Mouse (Mus musculus) hindbrain, embryonic 10.5 days (tissue): ENCODE results near the gene Ciao1. TPM values are rescaled to one million over a fixed set of nuclear protein-coding genes. Genes with fewer than 3 reads are reported as not detected.

Experiments used
- DNase-seq: peaks from one replicate; pipeline ENCODE4 v3.0.0-alpha.2; 2017; ENCODE audit warnings: low spot score
- H3K27ac ChIP-seq: fragments of 300-500 bp; sonication (generic); 2 replicates; pipeline ENCODE4 v1.5.1; 2016; ENCODE audit warnings: mild to moderate bottlenecking, moderate library complexity
- H3K27me3 ChIP-seq: fragments of 300-500 bp; sonication (generic); 2 replicates; pipeline ENCODE4 v1.6.1; 2016; ENCODE audit warnings: mild to moderate bottlenecking; ENCODE audit not compliant: poor library complexity, insufficient read depth, severe bottlenecking
- H3K36me3 ChIP-seq: fragments of 300-500 bp; sonication (generic); 2 replicates; pipeline ENCODE4 v1.6.1; 2016; ENCODE audit warnings: mild to moderate bottlenecking, moderate library complexity
- H3K4me1 ChIP-seq: fragments of 300-500 bp; sonication (generic); replicated peaks from 2 replicates; pipeline ENCODE4 v1.6.1; 2016; ENCODE audit warnings: mild to moderate bottlenecking
- H3K4me3 ChIP-seq: fragments of 300-500 bp; sonication (generic); 2 replicates; pipeline ENCODE4 v1.5.1; 2016; ENCODE audit warnings: mild to moderate bottlenecking, moderate library complexity
- H3K9me3 ChIP-seq: fragments of 300-500 bp; sonication (generic); 2 replicates; pipeline ENCODE4 v1.6.1; 2016; ENCODE audit warnings: mild to moderate bottlenecking, moderate library complexity
- WGBS: fragments of 180-500 bp; shearing (Covaris S2); methylation state at CpG from one replicate; pipeline ENCODE4 v1.1.7; 2016; 5-methylcytosine and 5-hydroxymethylcytosine counted together
- polyA plus RNA-seq: library from polyadenylated mRNA; unstranded; fragments of >200 nt; fragmentation: Nextera tagmentation; extraction: Ambion mirVana; gene quantifications from 2 replicates; pipeline ENCODE4 v1.2.1, GENCODE M21; 2016

Ciao1 gene
- polyA plus RNA-seq, 1 experiment from 2014 or later, result 53.2 TPM

DNA sequence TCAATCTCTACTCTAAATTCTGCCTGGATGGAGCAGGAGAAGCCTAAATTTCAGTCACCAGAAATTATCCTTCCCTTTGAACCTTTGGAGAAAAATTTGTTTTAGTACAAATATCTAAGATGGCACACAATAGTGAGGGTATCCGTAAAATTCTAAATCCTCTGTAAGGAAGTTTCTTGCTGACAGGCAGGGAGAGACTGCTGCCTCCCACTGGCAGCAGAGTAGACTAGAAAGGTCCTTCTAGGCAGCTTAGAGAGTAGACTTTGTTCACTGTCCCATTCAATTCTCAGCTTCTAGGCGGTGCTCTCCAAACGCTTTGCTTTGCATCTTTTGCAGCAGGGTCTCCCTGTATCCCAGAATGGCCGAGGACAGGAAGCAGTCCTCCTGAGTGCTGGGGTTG, 20.2 kb upstream of the Ciao1 start:
- no peak for DNase-seq
- H3K36me3 ChIP-seq, result peaks cover 6% of the 10 kb centered on the region; the same call in 1 of the 2 replicates
- WGBS, result 36% methylated on average over 4 of the region's 4 CpGs
- H3K9me3 ChIP-seq, result no peaks in the 10 kb centered on the region
- H3K4me3 ChIP-seq, result no peak overlapping the region
- H3K4me1 ChIP-seq, result peaks cover 15% of the 10 kb centered on the region
- no peaks in the 10 kb centered on the region for H3K27me3 ChIP-seq
- H3K27ac ChIP-seq, result no peak overlapping the region

DNA sequence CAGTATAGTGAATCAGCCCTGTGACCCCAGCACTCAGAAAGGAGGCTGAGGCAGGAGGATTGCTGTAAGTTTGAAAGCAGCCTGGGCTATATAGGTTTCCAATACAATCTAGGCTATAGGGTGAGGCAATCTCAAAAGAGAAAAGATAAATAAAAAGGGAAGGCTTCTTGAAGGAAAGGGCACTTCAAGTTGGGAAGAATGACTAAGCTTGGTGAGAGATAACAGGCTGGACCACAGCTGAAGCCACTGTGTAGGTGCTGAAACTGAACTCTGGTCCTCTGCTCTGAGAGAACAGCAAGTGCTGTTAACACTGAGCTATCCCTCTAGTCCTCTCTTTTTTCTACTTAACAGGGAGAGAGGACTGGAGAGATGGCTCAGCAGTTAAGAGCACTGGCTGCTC, 14.9 kb upstream of the Ciao1 start:
- Histone ChIP-seq H3K27ac (no peak overlapping the region), H3K27me3 (no peaks in the 10 kb centered on the region), H3K4me3 (no peak overlapping the region), H3K36me3 (peaks cover 28% of the 10 kb centered on the region), H3K9me3 (no peaks in the 10 kb centered on the region), H3K4me1 (no peaks in the 10 kb centered on the region)
- DNase-seq, result no peak

DNA sequence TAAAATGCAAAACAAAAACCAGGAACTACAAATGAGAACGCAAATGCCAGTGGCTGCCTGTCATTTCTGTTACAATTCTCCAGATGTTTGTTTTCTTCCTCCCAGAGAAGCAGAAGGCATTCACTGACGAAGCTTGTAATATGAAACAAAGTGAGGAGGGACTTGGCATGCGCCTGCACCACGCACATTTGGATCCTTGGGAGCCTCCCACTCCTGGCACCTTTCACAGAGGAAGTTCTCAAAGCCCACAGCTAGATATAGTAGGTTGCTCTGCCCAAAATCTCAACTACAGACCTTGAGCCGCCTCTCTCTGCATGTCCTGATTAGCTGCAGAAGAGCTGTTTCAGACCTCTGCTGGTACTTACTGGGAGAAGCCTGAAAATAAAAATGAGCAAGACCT, 11.7 kb upstream of the Ciao1 start:
- no peaks in the 10 kb centered on the region for H3K4me1 ChIP-seq
- 88% methylated on average over 5 of the region's 5 CpGs for WGBS
- H3K4me3 ChIP-seq, result no peak overlapping the region

DNA sequence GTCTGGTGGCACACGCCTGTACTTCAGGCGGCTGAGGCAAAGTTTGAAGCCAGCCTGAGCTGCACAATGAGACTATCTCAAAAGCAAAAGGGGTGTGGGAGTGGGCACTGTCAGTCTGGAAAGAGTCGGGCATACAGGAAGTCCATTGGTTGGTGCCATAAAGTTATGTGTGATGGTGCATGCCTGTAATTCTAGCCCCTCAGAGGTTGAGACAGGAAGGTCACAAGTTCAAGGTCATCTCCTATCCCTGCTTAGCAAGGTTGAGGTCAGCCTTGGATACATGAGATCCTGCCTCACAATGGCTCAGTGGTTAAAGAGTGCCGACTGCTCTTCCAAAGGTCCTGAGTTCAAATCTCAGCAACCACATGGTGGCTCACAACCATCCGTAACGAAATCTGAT, 7.7 kb upstream of the Ciao1 start:
- 0 out of 2 replicates have a peak, but pooled peaks cover 6% of the 10 kb centered on the region for H3K4me1 ChIP-seq
- no peak for DNase-seq
- 94% methylated on average over 6 of the region's 6 CpGs for WGBS
- no peak overlapping the region for H3K27ac ChIP-seq
- H3K4me3 ChIP-seq, result no peak overlapping the region
- H3K27me3 ChIP-seq, result no peaks in the 10 kb centered on the region
- H3K36me3 ChIP-seq, result peaks cover 58% of the 10 kb centered on the region
- H3K9me3 ChIP-seq, result no peaks in the 10 kb centered on the region

More for the DNA sequence above, 11.7 kb upstream of the Ciao1 start:
- Histone ChIP-seq H3K27me3 (no peaks in the 10 kb centered on the region), H3K36me3 (peaks cover 46% of the 10 kb centered on the region), H3K9me3 (no peaks in the 10 kb centered on the region), H3K27ac (no peak overlapping the region)
- DNase-seq, result no peak

DNA sequence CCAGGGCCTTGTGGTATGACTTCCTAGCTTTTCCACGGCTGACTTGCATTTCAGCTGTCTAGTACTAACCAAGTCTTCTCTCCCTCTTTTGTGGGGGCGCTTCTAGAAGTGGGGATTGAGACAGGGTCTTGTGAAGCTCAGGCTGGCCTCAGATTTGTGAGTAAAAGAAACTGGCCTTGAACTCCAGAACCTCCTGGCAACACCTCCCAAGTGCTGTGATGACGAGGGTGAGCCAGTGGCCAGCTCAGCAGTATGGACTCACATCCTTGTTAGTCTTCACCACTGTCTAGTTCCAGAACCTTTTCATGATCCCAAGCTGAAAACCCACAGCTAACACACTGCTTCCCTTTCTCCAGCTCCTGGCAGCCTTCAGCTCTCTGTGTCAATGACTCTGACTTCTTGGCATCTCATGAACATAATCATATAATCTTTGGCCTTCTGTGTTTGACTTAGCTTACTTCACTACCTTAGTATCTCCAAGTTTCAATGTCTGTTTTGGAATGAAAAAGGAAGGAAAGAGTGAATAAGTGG, 7.1 kb upstream of the Ciao1 start:
- no peak overlapping the region for H3K27ac ChIP-seq
- DNase-seq, result no peak
- no peak overlapping the region for H3K4me3 ChIP-seq
- no peaks in the 10 kb centered on the region for H3K27me3 ChIP-seq
- WGBS, result 86% methylated on average over 3 of the region's 3 CpGs
- H3K9me3 ChIP-seq, result no peaks in the 10 kb centered on the region
- peaks cover 54% of the 10 kb centered on the region for H3K36me3 ChIP-seq
- H3K4me1 ChIP-seq, result 0 out of 2 replicates have a peak, but pooled peaks cover 6% of the 10 kb centered on the region

DNA sequence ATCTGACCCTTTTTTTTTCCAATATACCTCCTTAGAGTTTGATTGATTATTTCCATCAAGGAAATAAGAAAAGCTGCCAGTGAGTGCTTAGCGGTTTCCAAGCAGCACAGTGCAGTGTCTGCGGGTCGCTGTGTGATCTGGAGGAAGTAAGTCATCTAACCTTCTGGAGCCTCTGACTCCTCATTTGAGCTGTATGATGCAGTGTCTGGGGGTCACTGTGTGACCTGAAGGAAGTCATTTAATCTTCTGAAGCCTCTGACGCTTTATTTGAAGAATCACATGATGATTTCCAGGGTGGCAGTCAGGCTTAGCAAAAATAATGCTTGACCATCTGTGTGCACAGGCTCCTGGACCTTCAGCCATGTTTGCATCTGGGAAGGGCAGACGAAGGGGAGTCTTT, 5.2 kb upstream of the Ciao1 start:
- Histone ChIP-seq H3K4me1 (peaks cover 18% of the 10 kb centered on the region), H3K27me3 (no peaks in the 10 kb centered on the region), H3K27ac (no peak overlapping the region), H3K36me3 (peaks cover 35% of the 10 kb centered on the region), H3K4me3 (no peak overlapping the region), H3K9me3 (no peaks in the 10 kb centered on the region)
- WGBS, result 88% methylated on average over 5 of the region's 5 CpGs
- no peak for DNase-seq

DNA sequence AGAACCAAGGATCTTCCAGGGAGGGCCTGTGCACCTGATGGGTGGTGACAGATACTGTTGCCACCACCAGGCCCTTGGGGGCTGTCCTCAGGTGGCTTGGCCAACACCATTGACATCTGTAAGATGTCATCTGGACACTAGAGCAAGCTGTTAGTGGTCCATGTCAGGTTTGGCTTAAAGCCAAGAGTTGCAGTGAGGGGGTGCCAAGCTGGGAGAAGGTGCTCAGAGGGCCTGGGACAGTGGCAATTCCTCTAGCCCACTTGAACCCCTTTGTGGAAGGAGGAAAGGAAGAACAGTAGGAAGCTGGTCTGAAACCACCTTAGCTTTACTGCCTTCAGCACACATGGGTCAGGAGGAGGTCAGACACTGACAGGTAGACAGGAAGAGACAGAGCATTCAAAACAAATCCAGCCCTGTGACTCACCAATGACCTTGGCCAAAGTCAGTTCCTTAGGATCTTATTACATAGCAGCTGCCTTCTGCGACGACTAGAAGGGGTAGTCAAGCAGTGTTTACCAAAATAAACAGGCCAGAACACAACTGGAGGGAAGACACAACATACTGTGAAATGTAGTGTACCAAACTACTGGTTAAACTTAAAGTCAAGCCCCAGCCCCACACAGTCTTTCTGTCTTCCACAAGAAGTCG, 4.4 kb upstream of the Ciao1 start:
- WGBS, result 69% methylated on average over 3 of the region's 3 CpGs
- Histone ChIP-seq H3K9me3 (no peaks in the 10 kb centered on the region), H3K4me3 (no peak overlapping the region), H3K36me3 (peaks cover 27% of the 10 kb centered on the region), H3K27ac (no peak overlapping the region), H3K4me1 (peaks cover 21% of the 10 kb centered on the region), H3K27me3 (no peaks in the 10 kb centered on the region)
- no peak for DNase-seq

DNA sequence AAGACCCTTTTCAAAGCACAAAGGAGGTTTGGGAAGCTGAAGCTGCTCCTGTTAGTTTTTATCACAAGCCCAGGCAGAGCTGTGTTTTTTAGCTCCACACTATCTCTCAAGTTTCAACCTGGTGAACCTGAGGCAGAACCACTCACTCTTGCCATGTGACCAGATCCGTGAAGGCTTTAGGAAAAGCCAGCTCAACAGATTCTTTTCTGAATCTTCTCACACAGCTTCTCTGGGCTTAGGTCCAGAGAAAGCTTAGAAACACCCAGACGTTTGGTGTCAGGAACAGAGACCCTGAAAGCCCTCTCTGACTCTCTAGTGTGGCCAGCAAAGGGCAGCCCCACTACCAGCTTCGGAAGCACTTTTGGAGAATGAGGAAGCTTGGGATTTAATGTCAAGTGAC, 3.8 kb upstream of the Ciao1 start:
- H3K4me3 ChIP-seq, result no peak overlapping the region
- no peak overlapping the region for H3K27ac ChIP-seq
- peaks cover 26% of the 10 kb centered on the region for H3K4me1 ChIP-seq
- H3K9me3 ChIP-seq, result no peaks in the 10 kb centered on the region
- 89% methylated on average over 3 of the region's 3 CpGs for WGBS
- no peak for DNase-seq
- H3K27me3 ChIP-seq, result no peaks in the 10 kb centered on the region
- H3K36me3 ChIP-seq, result peaks cover 23% of the 10 kb centered on the region

DNA sequence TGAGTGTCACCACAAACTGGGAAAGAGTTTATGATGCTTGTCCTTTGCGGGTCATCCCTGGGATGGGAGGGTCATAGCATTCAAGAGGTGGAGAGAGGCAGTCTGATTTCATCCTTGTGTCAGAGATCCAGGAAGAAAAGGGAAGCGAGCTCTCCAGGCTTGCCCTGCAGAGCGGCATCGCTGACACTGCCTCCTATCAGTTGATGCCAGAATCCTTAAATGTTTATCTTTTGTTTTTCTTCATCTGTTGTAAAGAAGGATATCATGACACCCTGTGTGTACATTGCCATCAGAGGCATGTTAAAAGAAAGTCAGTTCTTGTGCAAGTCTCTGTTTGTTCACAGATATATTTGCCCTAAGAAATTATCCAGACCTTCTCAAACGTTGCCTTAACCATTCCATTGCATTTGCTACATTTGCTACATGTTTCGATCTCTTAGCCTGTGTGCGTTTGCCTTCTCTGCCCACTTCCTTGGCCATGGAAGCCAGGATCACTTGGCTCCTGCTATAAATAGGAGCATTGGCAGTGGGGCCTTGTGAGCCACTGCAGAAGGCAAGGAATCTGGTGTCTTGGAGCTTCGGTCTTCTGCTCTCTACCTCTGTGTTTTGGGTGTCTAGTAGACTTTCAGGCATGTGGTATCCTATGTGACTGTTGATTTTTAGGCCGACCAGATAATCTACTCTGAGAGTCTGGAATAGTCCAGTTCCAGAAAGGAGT, 2.8 kb upstream of the Ciao1 start:
- Histone ChIP-seq H3K9me3 (no peaks in the 10 kb centered on the region), H3K4me3 (no peak overlapping the region), H3K4me1 (peaks cover 29% of the 10 kb centered on the region), H3K27ac (no peak overlapping the region), H3K36me3 (peaks cover 25% of the 10 kb centered on the region), H3K27me3 (no peaks in the 10 kb centered on the region)
- DNase-seq, result no peak
- WGBS, result 92% methylated on average over 9 of the region's 9 CpGs

DNA sequence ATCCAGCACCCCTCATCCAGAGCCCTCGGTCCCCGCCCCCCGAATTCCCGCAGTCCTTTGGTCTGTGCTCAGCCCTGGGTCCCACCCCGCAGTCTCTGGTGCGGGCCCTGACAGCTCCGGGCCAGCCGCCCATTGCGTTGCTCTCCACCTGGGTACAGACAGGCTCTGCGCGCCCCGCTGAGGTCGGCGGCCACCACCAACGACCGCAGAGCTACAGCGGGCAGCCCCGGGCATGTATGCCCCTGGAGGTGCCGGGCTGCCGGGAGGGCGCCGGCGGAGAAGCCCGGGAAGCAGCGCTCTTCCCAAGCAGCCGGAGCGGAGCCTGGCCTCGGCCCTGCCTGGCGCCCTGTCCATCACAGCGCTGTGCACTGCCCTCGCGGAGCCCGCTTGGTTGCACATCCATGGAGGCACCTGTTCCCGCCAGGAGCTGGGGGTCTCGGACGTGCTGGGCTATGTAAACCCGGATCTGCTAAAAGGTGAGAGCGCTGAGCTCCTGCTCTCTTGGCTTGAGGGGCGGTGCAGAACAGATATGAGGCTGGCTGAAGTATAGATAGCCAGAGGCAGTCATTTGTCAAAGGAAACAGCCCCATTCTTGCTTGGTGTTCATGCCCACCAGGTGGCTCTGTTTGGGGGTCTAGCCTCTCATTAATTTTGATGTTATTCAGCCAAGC, 853 bp upstream of the Ciao1 start:
- Histone ChIP-seq H3K4me3 (peak overlapping the region; percentile 99), H3K4me1 (peaks cover 29% of the 10 kb centered on the region), H3K36me3 (peaks cover 45% of the 10 kb centered on the region), H3K27ac (peak overlapping the region; percentile 91), H3K9me3 (no peaks in the 10 kb centered on the region), H3K27me3 (no peaks in the 10 kb centered on the region)
- peak; percentile 50 for DNase-seq
- WGBS, result under 1% methylated on average over 39 of the region's 39 CpGs

DNA sequence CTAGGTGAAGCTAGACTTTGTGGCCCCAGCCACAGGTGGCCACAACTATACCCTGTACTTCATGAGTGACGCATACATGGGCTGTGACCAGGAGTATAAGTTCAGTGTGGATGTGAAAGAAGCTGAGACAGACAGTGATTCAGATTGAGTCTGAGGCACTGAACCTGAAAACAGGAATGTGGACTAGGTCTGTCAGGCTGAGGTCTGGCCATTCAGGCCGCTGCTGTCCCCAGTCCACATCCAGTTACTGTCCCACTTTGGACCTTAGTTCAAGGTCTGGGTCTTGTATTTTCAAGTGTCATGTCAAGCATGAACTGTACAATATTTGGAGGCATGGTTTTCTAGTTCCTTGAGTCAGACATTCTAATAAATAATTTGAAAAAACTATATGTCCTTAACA, 7.6 kb downstream of the Ciao1 start:
- peaks cover 99% of the 10 kb centered on the region for H3K36me3 ChIP-seq

DNA sequence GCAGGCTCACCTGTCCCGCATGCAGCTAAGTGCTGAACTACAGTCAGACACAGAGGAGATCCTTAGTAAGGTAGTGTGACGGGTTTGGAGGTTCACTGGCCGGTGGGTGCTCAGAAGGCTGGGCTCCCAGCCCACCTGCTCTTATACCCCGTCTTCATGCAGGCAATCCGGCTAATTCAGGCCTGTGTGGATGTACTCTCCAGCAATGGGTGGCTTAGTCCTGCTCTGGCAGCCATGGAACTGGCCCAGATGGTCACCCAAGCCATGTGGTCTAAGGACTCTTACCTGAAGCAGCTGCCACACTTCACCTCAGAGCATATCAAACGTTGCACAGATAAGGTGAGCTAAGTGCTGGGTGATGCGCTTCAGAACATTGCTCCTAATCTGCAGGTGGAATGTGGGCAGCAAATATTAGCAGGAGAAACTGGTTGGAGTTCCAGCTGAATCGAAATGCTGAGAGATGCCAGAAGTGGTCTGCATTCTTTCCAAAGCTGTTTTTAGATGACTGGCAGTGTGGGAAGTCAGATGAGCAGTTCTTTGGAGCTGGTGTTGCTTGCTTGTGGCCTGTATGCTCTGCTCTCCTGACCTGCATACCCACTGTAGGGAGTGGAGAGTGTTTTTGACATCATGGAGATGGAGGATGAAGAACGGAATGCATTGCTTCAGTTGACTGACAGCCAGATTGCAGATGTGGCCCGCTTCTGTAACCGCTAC, 9.6 kb downstream of the Ciao1 start:
- WGBS, result 94% methylated on average over 11 of the region's 11 CpGs
- no peaks in the 10 kb centered on the region for H3K9me3 ChIP-seq
- H3K27me3 ChIP-seq, result no peaks in the 10 kb centered on the region
- H3K36me3 ChIP-seq, result peaks cover 99% of the 10 kb centered on the region
- no peak for DNase-seq
- no peak overlapping the region for H3K4me3 ChIP-seq
- no peak overlapping the region for H3K27ac ChIP-seq
- H3K4me1 ChIP-seq, result no peaks in the 10 kb centered on the region

More for the DNA sequence above, 7.6 kb downstream of the Ciao1 start:
- 96% methylated on average over 2 of the region's 2 CpGs for WGBS
- Histone ChIP-seq H3K4me1 (no peaks in the 10 kb centered on the region), H3K9me3 (no peaks in the 10 kb centered on the region), H3K4me3 (no peak overlapping the region), H3K27me3 (no peaks in the 10 kb centered on the region), H3K27ac (no peak overlapping the region)
- no peak for DNase-seq
